Mouse (Mus musculus): ENCODE data around the gene Gm28635.

Gene Gm28635

GRCm38 (mm10) chr2:84637452-84638165 is 40.2 kb downstream of the Gm28635 start:
- no peak for DNase-seq (ENCODE audit: low spot score)

GRCm38 (mm10) chr2:84636231-84636741 is 41.6 kb downstream of the Gm28635 start:
- no peak for DNase-seq (ENCODE audit: low spot score)

- no peak for DNase-seq (ENCODE audit: low spot score)
These were observed 42.2 kb downstream of the Gm28635 start for GRCm38 (mm10) chr2:84635611-84636010.

GRCm38 (mm10) chr2:84634934-84635482 is 42.8 kb downstream of the Gm28635 start:
- no peak for DNase-seq (ENCODE audit: low spot score)

- DNase-seq (ENCODE audit: low spot score), result no peak
These were observed 43.8 kb downstream of the Gm28635 start for GRCm38 (mm10) chr2:84634006-84634405.

- no peak for DNase-seq (ENCODE audit: low spot score)
These were observed 44.8 kb downstream of the Gm28635 start for GRCm38 (mm10) chr2:84632999-84633398.

- DNase-seq (ENCODE audit: low spot score), result no peak
These were observed 45.8 kb downstream of the Gm28635 start for GRCm38 (mm10) chr2:84632001-84632400.

GRCm38 (mm10) chr2:84627036-84627435 is 50.8 kb downstream of the Gm28635 start:
- no peak for DNase-seq (ENCODE audit: low spot score)

- no peak for DNase-seq (ENCODE audit: low spot score)
These were observed 51.4 kb downstream of the Gm28635 start for GRCm38 (mm10) chr2:84626366-84626975.

GRCm38 (mm10) chr2:84624201-84624600 is 53.6 kb downstream of the Gm28635 start:
- DNase-seq (ENCODE audit: low spot score), result no peak

GRCm38 (mm10) chr2:84623428-84624119 is 54.3 kb downstream of the Gm28635 start:
- DNase-seq (ENCODE audit: low spot score), result no peak

GRCm38 (mm10) chr2:84622668-84623067 is 55.2 kb downstream of the Gm28635 start:
- no peak for DNase-seq (ENCODE audit: low spot score)

GRCm38 (mm10) chr2:84619646-84620340 is 58.0 kb downstream of the Gm28635 start:
- no peak for DNase-seq (ENCODE audit: low spot score)

- no peak for DNase-seq (ENCODE audit: low spot score)
These were observed 58.9 kb downstream of the Gm28635 start for GRCm38 (mm10) chr2:84618914-84619313.

- no peak for DNase-seq (ENCODE audit: low spot score)
These were observed 60.0 kb downstream of the Gm28635 start for GRCm38 (mm10) chr2:84617637-84618515.

- DNase-seq (ENCODE audit: low spot score), result no peak
These were observed 65.1 kb downstream of the Gm28635 start for GRCm38 (mm10) chr2:84612764-84613163.

- DNase-seq (ENCODE audit: low spot score), result no peak
These were observed 70.0 kb downstream of the Gm28635 start for GRCm38 (mm10) chr2:84607842-84608241.

GRCm38 (mm10) chr2:84600977-84601376 is 76.9 kb downstream of the Gm28635 start:
- DNase-seq (ENCODE audit: low spot score), result no peak

GRCm38 (mm10) chr2:84599270-84599888 is 78.5 kb downstream of the Gm28635 start:
- DNase-seq (ENCODE audit: low spot score), result no peak

GRCm38 (mm10) chr2:84597123-84597522 is 80.7 kb downstream of the Gm28635 start:
- no peak for DNase-seq (ENCODE audit: low spot score)

- DNase-seq (ENCODE audit: low spot score), result no peak
These were observed 85.0 kb downstream of the Gm28635 start for GRCm38 (mm10) chr2:84592801-84593200.

Measured in urinary bladder, postnatal 10 days (tissue).